Mouse (Mus musculus): ENCODE measurements around the gene Cldn34c4. TPM values are rescaled to one million over a fixed set of nuclear protein-coding genes. Genes with fewer than 3 reads are reported as not detected.

Cldn34c4 gene
- polyA plus RNA-seq (2021; fragmentation: Nextera tagmentation): not detected in 2 replicates
- long read RNA-seq, experiment 1: 0 reads
- long read RNA-seq, experiment 2: 0 reads

GRCm38 (mm10) chrX:127736454-127736853 lies at the start of gene Cldn34c4:
TSS of gene Cldn34c4 (minus strand) at chrX:127736554.

